Mouse (Mus musculus) thymus, adult 2 months (tissue): ENCODE data around the gene Pdss2. TPM values are rescaled to one million over a fixed set of nuclear protein-coding genes. Genes with fewer than 3 reads are reported as not detected.

Experiments used
- DNase-seq: peaks from one replicate; pipeline ENCODE4 v3.0.0; 2021
- H3K27ac ChIP-seq: fragments of 200-500 bp; 2 replicates; pipeline ENCODE4 v1.5.1; 2012; ENCODE audit warnings: low read length, control low read depth; ENCODE audit not compliant: control insufficient read depth, insufficient read depth
- H3K27me3 ChIP-seq: fragments of 200-500 bp; 2 replicates; pipeline ENCODE4 v1.6.1; 2012; ENCODE audit warnings: mild to moderate bottlenecking, low read length, moderate library complexity, mixed read lengths; ENCODE audit not compliant: control insufficient read depth, insufficient read depth
- H3K36me3 ChIP-seq: fragments of 200-500 bp; 2 replicates; pipeline ENCODE4 v1.6.1; 2012; ENCODE audit warnings: mild to moderate bottlenecking, low read length, moderate library complexity; ENCODE audit not compliant: control insufficient read depth, insufficient read depth
- H3K4me1 ChIP-seq: fragments of 200-500 bp; replicated peaks from 2 replicates; pipeline ENCODE4 v1.6.1; 2012; ENCODE audit warnings: low read length; ENCODE audit not compliant: control insufficient read depth, insufficient read depth
- H3K4me3 ChIP-seq: fragments of 200-500 bp; 2 replicates; pipeline ENCODE4 v1.5.1; 2012; ENCODE audit warnings: mild to moderate bottlenecking, low read length, control low read depth, moderate library complexity; ENCODE audit not compliant: control insufficient read depth, insufficient read depth
- CTCF ChIP-seq: fragments of 200-500 bp; IDR thresholded peaks from 2 replicates; pipeline ENCODE4 v1.5.1; 2012; ENCODE audit warnings: mild to moderate bottlenecking, control low read depth, low read length, moderate library complexity, borderline replicate concordance; ENCODE audit not compliant: control insufficient read depth, poor library complexity, insufficient read depth; ENCODE audit errors: extremely low read depth
- POLR2A ChIP-seq: fragments of 200-500 bp; IDR thresholded peaks from 2 replicates; pipeline ENCODE4 v1.6.1; 2012; ENCODE audit warnings: mild to moderate bottlenecking, low read length, control low read depth, moderate library complexity; ENCODE audit not compliant: control insufficient read depth, poor library complexity, insufficient read depth; ENCODE audit errors: extremely low read depth
- WGBS: fragments of 180-500 bp; shearing (Covaris S2); methylation state at CpG from one replicate; pipeline ENCODE4 v1.1.7; 2018; 5-methylcytosine and 5-hydroxymethylcytosine counted together
- polyA plus RNA-seq: library from polyadenylated mRNA; depleted of rRNA; stranded (reverse); fragments of >200 nt; gene quantifications from 2 replicates; pipeline ENCODE4 v1.2.3, GENCODE M21; 2012

Pdss2 gene
- polyA plus RNA-seq, 1 experiment: 10.5 TPM

DNA sequence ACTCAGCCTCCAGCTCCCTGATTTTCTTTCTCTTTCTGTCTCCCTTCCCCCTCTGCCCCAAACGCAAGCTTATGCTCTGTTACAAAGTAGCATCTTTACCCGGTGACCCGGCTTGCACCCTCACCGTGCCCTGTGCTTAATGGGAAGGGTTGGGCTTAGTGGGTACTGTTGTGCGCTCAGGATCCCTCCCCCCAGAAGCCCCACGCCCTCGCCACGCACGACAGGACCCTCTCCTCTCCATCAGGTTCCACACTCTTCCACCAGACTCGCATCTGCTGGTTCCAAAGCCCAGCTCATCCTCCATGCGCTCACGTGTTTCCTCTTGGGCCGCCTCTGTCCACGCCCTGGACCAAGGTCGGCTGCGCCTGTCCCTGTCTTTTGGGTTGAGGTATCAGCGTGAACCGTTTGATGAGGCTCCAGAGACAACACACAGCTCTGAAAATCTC, 46.1 kb upstream of the Pdss2 start:
- TF ChIP-seq CTCF: no peak
- no peak for TF ChIP-seq POLR2A
- 4% methylated on average over 18 of the region's 18 CpGs for WGBS
- peaks cover 4% of the 10 kb centered on the region for H3K4me1 ChIP-seq
- peaks cover 28% of the 10 kb centered on the region for H3K27me3 ChIP-seq
- DNase-seq: no peak
- no peak overlapping the region for H3K27ac ChIP-seq
- H3K4me3 ChIP-seq: peak overlapping the region; percentile 35; the same call in 1 of the 2 replicates
- H3K36me3 ChIP-seq: no peaks in the 10 kb centered on the region

DNA sequence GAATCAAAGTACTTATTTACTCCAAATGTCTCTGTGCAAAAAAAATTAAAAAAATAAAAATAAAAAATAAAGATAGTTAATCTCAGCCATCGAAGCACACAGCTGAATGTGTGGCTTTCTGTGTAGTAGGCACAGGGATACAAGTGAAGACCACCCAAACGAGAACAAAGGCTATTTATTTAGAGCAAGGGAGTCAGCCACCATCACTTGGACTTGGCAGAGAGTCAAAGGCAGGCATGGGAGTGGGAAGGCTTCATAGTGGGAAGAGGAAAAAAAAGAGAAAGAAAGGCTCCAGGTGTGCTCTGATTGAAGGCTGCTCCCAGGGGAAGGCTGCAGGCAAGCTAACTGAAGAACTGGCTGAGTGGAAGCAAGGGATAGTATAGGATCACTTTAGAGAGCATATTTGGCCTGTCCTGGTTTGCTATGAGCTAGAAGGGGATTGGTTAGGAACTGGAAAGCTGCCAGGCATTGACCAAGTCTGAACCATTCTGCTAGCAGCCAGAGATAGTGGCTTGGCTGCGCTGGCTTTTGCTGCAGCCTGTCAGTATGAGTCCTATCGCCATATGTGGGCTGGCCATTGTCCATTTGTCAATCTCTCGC, 40.9 kb upstream of the Pdss2 start:
- no peak for DNase-seq
- TF ChIP-seq CTCF (no peak), POLR2A (no peak)

DNA sequence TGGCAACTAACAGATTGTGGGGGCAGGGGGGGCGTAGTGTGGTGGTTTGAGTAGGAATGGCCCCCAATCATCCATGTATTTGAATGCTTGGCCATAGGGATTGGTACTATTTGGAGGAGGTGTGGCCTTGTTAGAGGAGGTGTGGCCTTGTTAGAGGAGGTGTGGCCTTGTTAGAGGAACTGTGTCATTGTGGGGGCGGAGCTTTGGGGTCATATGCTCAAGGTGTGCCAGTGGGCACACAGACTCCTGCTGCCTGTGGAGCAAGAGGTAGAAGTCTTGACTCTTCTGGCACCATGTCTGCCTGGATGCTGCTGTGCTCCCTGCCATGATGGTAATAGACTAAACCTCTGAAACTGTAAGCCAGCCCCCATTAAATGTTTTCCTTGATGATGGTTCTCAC, 21.1 kb upstream of the Pdss2 start:
- 93% methylated on average over 2 of the region's 2 CpGs for WGBS
- Histone ChIP-seq H3K27me3 (no peaks in the 10 kb centered on the region), H3K36me3 (no peaks in the 10 kb centered on the region), H3K4me1 (no peaks in the 10 kb centered on the region), H3K27ac (no peak overlapping the region), H3K4me3 (no peak overlapping the region)
- no peak for TF ChIP-seq POLR2A
- TF ChIP-seq CTCF: no peak
- no peak for DNase-seq

More for the DNA sequence above, 40.9 kb upstream of the Pdss2 start:
- 86% methylated on average over 5 of the region's 5 CpGs for WGBS
- Histone ChIP-seq H3K4me3 (no peak overlapping the region), H3K4me1 (no peaks in the 10 kb centered on the region), H3K36me3 (no peaks in the 10 kb centered on the region), H3K27me3 (peaks cover 6% of the 10 kb centered on the region; the same call in 1 of the 2 replicates), H3K27ac (no peak overlapping the region)

DNA sequence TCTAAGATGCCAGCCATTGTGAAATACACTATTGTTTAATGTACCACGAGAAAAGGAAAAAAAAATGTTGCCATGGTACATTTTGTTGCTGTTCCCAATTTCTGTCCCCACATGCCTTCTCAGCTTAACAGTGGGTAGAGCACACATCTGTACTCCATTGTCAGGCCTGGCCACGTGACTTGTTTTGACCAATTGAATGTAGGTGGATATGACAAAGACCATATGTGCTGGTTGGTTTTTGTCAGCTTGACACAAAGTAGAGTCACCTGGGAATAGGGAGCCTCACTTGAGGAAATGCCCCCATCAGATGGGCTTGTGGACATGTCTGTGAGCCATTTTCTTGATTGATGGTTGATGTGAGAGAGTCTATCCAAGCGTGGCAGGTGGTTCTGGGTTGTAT, 17.4 kb upstream of the Pdss2 start:
- no peak overlapping the region for H3K27ac ChIP-seq
- no peak overlapping the region for H3K4me3 ChIP-seq
- 85% methylated on average over 3 of the region's 3 CpGs for WGBS
- H3K36me3 ChIP-seq: no peaks in the 10 kb centered on the region
- TF ChIP-seq POLR2A: no peak
- no peak for TF ChIP-seq CTCF
- H3K27me3 ChIP-seq: no peaks in the 10 kb centered on the region
- H3K4me1 ChIP-seq: no peaks in the 10 kb centered on the region
- no peak for DNase-seq

DNA sequence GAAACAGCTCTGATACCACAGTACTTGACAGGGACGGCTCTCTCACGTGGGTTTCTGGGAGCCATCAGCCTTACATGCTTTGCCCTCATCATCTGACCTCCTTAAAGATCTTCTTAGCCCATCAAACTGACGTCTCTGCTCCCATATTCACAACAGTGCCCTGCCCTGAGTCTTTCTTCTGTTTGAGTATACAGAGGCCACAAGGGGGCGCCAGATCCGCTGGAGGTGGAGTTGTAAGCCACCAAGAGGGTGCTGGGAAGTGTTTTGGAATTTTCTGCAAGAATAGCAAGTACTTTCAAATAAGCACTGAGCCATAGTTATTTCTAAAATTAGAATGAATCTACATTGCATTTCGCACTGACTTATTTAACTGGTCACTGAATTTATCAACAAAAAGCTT, 9.4 kb upstream of the Pdss2 start:
- 56% methylated on average over 6 of the region's 6 CpGs for WGBS
- Histone ChIP-seq H3K4me1 (no peaks in the 10 kb centered on the region), H3K36me3 (no peaks in the 10 kb centered on the region), H3K27ac (no peak overlapping the region), H3K27me3 (no peaks in the 10 kb centered on the region), H3K4me3 (no peak overlapping the region)
- DNase-seq: peak; percentile 65
- TF ChIP-seq POLR2A: no peak
- TF ChIP-seq CTCF: peak; percentile 30; the same call in 1 of the 2 replicates

GRCm38 (mm10) chr10:43217361-43217900, 3.9 kb upstream of the Pdss2 start:
- Histone ChIP-seq H3K4me1 (peaks cover 9% of the 10 kb centered on the region), H3K27me3 (no peaks in the 10 kb centered on the region), H3K4me3 (no peak overlapping the region), H3K36me3 (no peaks in the 10 kb centered on the region), H3K27ac (no peak overlapping the region; the same call in 1 of the 2 replicates)
- WGBS: 82% methylated on average over 13 of the region's 13 CpGs
- no peak for DNase-seq
- no peak for TF ChIP-seq POLR2A
- no peak for TF ChIP-seq CTCF

DNA sequence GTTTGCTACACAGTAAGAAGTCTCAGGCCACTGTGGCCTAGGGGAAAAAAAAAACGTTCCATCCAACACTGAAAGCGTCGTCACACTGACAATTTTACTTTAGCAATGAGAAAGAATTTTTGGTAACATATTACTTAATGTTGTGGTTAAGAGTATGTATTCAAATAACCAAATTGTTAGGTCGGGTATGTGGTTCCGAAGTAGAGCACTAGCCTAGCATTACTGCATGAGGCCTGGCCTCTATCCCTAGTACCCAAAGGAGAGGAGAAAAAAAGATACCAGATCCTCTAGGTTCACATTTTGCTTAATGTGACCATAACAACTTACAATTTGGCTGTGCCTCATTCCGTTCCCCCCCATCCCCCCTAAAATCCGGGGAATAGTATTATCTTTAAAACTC, 807 bp upstream of the Pdss2 start:
- H3K27ac ChIP-seq: no peak overlapping the region
- H3K27me3 ChIP-seq: no peaks in the 10 kb centered on the region
- H3K4me1 ChIP-seq: peaks cover 9% of the 10 kb centered on the region
- H3K4me3 ChIP-seq: peak overlapping the region; percentile 92; the same call in 1 of the 2 replicates
- H3K36me3 ChIP-seq: no peaks in the 10 kb centered on the region
- TF ChIP-seq CTCF: no peak
- no peak for TF ChIP-seq POLR2A
- no peak for DNase-seq
- 14% methylated on average over 7 of the region's 7 CpGs for WGBS
